Mouse (Mus musculus) hematopoietic stem cell, adult 5-6 weeks (primary cell): ENCODE results near the gene Npsr1. TPM values are rescaled to one million over a fixed set of nuclear protein-coding genes. Genes with fewer than 3 reads are reported as not detected.

Source experiments
- ATAC-seq, 2 experiments: fragments of 125-278 bp in 1 of 2; replicated peaks in 1 of 2; 2 replicates each; pipeline ENCODE4 v1.8.0; 2016 to 2017; ENCODE audit warnings: inconsistent platforms in 2 of 2, mild to moderate bottlenecking in 2 of 2, moderate number of reproducible peaks in 2 of 2, low read depth in 1 of 2, moderate TSS enrichment in 1 of 2; ENCODE audit not compliant: low FRiP score in 2 of 2, poor library complexity in 2 of 2, severe bottlenecking in 2 of 2, insufficient read depth in 1 of 2, low TSS enrichment in 1 of 2
- total RNA-seq: library from RNA; stranded (forward); fragments of 172-1452, 232-1000 nt; gene quantifications from 2 replicates; pipeline ENCODE4 v1.2.3, GENCODE M21; 2017

Gene Npsr1
- total RNA-seq: not detected in 2 replicates

DNA sequence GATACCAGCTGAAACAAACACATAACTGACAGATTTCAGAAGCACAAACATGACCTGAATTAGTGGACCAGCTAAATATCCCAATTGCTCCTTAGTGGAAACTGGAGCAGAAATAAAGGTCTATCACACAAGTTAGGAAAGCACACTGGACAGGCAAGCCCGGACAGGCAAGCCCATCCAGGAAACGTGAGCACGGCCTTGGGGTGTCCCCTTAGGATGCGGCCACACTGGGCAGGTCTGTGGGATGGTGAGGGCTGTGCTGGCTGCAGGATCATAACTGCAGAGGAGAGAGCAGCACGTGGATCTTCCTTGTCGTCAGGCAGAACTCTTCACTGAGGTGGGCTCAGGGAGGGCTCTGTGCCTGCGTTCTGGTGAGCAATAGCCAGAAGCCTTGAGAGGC, at the start of gene Npsr1:
Gene Npsr1 (plus strand): TSS at position 301 of the 400 bp plus-strand sequence.
- no peak for ATAC-seq

DNA sequence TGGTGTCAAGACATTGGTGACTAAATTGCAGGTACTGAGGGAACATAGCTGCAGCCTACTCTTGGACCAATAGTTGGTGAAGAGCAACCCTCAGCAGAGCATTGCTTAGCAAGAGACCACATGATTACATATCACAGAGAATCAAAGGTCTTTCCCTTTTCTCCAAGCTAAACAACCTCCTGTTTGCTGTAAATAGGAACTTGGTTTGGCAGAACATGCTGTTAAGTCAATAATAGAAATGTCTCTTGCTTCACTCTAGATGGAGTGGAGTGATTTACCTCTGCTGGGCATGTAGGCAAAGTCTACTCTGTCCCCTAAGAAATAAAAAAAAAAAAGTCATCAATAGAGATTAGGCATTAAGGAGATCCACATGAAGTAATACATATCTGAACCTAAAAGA, 46.3 kb upstream of the Npsr1 start:
- no peak for ATAC-seq

DNA sequence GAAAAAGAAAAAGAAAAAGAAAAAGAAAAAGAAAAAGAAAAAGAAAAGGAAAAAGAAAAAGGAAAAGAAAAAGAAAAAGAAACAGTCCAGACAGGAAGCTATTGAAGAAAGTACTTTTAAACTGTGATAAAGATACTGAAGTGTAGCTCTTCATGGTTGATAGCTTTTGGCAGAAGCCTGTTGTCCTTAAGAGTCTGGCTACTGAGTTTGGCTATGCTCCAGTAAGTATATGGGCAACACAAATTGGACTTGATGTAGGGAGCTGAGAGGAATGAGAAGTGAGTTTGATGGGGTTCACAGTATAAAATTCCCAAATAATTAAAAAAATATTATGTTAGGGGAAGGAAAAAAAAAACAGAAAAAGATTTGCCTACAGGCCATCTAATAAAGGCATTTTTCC, 34.5 kb upstream of the Npsr1 start:
- no peak for ATAC-seq

DNA sequence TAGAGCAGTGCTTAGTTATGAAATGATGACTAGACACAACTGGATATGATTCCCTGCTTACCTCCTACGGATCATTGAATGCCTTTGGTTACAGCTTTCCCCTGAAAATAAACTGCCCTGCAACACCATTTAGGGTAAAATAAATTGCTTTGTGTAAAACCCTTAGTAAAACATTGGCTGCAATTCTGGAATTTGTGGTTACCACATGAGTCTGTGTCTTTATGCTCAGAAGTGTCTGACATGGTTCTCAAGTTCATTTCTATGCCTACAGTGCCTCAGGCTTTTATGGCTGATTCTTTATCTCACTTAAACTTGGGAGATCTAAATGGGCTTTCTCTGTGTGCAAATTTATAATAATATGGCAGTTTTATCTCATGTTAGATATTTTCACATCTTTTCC, 26.1 kb upstream of the Npsr1 start:
- no peak for ATAC-seq

DNA sequence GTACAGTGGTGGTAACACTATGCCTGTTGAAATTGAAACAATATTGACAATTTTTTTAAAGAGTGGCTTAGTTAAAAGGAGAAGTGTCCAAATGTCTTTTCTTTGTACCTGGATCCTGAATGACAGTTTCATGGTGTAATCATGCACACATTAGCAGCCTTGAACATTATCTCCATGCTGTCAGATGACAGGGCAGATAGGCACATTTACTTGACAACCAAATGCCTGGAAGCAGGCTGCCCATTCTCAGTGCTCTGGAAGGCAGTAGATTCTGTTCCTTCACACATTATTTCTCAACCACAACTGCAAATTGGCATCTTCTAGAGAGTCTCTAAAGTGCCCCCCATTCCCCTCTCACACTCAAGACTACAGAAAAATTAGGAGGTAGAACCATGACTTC, 20.2 kb upstream of the Npsr1 start:
- ATAC-seq: no peak

DNA sequence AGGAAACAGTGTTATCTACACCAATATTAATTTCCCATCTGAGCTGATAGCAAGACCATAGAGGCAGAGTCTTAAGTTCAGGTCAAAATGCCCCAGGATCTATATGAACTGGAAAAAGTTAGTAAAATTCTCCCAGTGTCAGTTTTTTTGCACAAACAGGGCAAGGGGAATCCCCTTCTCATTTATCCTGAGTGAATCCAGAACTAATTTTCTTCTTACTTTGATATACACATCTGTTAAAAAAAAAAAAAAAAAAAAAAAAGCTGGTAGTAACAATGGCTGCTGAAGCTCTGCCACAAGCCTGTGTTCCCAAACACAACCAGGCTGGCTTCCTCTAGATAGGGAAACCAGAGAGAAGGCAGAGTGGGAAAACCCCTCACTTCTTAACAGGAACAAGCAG, 5.9 kb upstream of the Npsr1 start:
- ATAC-seq: no peak

DNA sequence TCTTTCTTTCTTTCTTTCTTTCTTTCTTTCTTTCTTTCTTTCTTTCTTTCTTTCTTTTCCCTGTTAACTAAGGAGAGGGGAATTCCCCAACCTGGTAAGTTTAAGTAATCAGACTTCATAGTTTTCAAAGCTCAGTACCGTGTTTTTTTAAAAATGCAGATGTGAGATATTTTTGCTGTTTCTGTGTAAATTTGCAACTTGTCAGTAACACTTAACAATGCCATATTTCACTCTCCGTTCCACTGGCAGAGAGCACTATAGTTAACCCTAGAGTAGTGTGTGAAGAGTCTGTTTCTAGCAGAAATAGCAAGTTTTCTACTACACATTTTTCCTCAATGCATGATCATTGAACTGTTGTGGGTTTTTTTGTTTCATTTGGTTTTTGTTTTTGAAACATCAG, 730 bp downstream of the Npsr1 start:
- ATAC-seq: no peak

DNA sequence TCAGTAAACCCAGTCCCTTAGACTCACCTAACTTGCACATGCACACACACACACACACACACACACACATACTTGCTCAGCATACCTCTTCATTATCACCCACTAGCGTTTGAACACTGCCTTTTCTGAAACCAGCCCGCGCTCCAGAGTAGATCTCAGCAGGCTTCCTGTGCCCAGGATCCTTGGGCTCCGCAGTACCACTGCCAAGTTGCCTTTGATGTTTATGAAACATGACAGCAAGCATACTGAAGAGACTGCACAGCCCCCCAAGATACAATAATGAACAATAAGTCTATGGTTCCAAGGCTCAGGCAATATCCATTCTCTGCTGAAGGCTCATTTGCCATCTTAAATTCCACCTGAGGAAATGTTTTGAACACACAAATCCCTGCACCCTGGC, 1.8 kb downstream of the Npsr1 start:
- ATAC-seq: no peak

DNA sequence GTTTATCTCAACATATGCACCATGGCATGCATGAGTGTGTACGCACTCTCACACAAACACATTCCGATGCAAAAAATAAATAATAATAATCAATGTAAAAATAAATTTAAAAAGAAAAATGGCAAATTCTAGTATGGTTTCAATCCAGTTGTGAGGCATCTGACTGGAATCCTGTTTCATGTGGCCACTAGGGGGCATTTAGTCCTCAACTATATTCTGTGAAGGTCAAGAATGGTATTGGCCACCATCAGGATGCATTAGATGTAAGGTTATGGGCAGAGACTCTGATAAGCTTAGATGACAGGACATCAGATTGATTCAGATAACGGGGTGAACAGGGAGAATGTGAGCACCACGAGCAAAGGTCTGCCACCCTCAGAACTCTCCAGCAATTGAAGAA, 21.6 kb downstream of the Npsr1 start:
- peak; percentile 71 to 74 for ATAC-seq

DNA sequence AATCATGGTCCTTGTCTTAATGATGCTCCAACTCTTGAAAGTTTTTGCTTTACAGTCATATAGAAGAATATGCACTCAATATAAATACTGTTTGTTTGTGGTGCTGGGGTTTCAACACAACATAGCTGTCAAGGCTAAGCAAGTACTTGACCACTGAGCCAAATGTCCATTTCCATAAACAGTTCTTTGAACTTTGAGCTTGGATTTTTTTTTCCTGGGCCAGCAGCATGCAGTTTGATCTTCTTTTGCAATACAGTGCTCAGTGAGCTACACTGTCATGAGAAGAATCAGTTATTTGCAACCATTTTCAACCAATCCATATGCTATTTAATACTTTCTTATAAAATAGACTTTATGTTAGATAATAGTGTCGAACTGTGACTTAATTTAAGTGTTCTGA, 35.3 kb downstream of the Npsr1 start:
- no peak for ATAC-seq

DNA sequence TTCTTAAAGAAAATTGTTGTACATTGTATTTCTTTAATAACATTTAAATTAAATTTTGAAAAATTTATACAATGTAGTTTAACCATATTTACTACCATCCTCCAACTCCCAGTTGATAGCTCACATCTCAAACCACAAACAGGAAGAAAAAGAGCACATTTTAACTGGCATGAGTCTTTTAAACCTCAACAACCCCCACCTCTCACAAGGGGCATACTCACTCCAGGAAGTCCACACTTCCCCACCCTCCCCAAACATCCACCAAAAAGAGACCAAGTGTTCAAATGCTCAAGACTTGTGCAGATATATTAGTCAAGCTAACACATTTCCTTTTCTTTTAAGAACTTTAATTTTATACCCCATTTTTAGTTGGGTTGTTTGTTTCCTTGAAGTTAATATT, 38.6 kb downstream of the Npsr1 start:
- peak; percentile 58 to 85; a peak in 3 of 4 replicates for ATAC-seq

DNA sequence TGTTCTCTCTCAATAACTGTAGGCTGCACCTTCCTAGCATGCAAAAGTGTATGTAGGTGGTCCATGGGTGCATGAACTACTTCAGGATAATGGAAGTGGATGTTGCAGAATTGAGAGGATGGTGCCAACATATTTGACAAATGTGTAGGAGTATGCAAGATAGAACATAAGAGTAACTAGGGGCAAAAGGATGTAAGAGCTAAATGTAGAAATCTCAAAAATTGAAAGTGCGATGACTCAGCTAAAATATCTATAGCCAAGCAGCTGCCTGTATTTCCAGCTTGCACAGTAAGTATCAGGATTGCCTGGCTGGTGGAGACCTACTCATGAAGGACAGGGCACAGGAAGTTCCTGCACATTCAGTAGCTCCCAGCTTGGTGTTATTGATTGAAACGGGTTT, 46.5 kb downstream of the Npsr1 start:
- ATAC-seq: no peak

DNA sequence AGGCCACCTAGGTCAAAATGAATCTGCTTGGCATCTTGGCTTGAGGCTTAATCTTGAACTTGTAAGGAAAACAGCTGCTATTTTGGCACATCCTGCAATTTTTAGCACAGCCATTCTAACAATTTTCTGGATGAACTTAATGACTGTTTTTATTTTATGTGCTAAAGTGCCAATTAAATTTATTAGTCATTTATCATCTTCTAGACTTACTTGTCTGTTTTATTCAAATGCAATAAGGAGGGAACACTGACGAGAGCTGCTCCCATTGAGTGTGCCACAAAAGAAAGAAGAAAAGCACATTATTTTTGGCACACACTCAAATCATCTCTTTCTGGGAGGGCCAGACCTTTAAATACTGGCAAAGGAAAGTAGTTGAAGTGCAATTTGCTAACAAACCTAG, 59.4 kb downstream of the Npsr1 start:
- ATAC-seq: no peak

DNA sequence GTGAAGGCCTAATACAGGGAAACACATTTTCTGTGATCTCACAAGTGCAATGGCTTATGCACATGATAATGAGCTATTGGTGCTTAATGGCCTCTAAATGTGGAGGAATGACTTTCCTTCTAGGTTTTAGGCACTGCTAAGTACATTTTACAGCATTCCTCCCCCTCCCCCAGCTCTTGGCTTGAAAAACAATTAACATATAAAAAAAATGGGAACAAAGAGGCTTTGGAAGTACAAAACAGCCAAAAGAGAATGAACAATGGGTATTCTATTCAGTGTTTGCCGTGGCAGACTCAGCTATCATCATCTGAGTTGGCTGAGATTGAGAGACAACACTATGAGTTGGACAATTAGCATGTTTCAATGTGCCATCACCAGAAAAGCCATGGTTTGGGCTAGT, 62.6 kb downstream of the Npsr1 start:
- no peak for ATAC-seq

DNA sequence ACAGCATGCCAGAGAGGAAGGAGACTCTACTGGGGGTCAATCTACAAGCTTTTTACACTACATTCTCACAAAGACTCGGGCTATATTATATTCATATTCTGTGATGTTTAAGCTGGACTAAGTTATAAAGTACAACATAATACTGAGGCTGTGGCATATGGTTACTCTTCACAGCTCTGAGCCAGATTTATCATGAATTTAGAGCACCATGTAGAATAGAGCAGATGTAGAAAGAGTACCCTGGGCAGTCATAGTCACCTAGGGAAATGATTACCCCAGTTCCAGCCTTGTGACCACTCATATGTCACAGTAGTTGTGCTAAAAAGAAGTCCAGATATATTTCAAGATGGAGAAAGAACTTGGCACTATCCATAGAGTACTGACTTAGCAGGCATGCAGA, 70.7 kb downstream of the Npsr1 start:
- ATAC-seq: no peak

DNA sequence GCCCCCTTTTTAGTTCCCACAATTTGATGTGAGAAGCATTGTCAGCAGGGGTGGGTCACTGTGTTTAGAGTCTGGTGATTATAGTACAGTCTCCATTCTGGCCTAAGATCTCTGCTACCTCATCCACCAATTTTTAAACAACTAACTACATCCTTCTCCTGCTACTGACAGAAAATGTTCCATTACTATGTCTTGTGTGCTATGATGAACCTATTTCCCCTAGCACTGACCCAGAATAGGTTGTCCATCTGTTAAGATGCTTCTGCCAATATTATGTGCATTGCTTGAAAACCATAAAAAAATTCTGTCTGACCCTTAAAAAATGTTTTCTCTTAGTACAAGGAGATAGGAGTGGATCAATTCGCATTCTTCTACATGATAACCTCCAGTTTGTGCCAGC, 72.9 kb downstream of the Npsr1 start:
- no peak for ATAC-seq

DNA sequence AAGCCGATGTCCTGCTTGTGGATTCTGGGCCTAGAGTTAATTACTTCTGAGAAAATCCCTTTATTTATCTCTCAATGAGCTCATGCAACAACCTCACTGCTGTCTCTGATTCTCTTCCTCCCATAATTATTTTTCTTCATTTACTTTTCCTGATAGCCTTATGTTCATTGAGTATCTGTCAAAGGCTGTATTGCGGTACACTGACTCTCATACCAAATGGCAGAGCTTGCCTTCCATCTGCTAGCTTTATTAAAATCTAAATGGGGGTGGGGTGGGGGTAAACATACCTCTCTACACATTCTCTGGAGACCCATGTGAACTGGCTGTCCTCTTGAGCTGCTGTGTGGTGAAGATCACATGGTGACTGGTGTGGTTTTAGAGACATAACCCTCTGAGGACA, 80.9 kb downstream of the Npsr1 start:
- ATAC-seq: no peak

DNA sequence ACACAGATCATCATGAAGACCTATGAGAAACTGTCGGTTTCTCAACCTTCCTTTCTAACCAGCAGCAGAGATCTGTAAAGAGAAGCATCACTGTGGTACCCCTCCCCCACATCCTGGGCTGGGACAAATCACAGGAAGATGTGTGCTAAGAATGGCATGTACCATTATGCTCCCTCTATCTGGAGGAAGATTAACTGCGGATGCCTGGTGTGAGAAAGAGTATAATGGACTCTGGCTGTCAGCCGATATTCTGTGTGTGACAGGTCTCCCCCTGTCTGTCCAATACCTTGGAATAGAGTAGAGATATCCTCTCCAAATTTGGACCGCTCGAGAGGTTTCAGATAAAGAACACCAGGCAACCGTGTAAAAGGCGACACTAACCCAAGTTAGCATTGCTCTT, 83.1 kb downstream of the Npsr1 start:
- ATAC-seq: no peak

DNA sequence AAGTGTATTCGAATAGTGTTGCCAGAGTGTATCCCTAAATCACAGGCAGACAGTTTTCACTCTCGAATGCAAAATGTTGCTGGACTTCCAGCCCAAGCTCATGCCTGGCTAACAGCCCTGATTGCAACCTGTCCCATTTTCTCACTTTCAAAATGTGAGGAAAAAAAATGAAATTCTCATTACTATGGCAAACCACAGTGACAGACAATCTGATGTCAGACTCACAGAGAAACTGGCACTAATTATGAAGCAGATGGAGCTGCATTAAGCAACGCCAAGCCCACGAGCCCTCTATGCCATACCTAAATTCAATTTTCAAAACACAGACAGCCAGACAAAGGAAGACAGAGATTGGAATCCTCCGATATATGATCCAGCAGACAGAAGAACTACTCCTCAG, 88.5 kb downstream of the Npsr1 start:
- ATAC-seq: no peak
